Mouse (Mus musculus) midbrain, postnatal 0 days (tissue): Measurements from ENCODE around the gene Pth1r. TPM values are rescaled to one million over a fixed set of nuclear protein-coding genes. Genes with fewer than 3 reads are reported as not detected.

Experiments
- ATAC-seq: fragments of 200-750 bp; cut with Nextera tagmentation; 2 replicates; pipeline ENCODE4 v1.8.0; 2017; ENCODE audit warnings: moderate number of reproducible peaks, mild to moderate bottlenecking, moderate TSS enrichment, moderate library complexity; ENCODE audit not compliant: low FRiP score
- DNase-seq: peaks from one replicate; pipeline ENCODE4 v3.0.0-alpha.2; 2015; ENCODE audit warnings: low spot score
- H3K27ac ChIP-seq: fragments of 300-500 bp; sonication (generic); 2 replicates; pipeline ENCODE4 v1.5.1; 2014; ENCODE audit warnings: low read depth, mild to moderate bottlenecking, low read length, mixed read lengths
- H3K27me3 ChIP-seq: fragments of 300-500 bp; sonication (generic); 2 replicates; pipeline ENCODE4 v1.6.1; 2014; ENCODE audit warnings: low read length, control low read depth, mixed read lengths; ENCODE audit not compliant: insufficient read depth
- H3K36me3 ChIP-seq: fragments of 300-500 bp; sonication (generic); 2 replicates; pipeline ENCODE4 v1.6.1; 2014; ENCODE audit warnings: low read length, control low read depth, mixed read lengths; ENCODE audit not compliant: insufficient read depth
- H3K4me1 ChIP-seq: fragments of 300-500 bp; sonication (generic); 2 replicates; pipeline ENCODE4 v1.6.1; 2014; ENCODE audit warnings: mild to moderate bottlenecking, control low read depth, antibody characterized with exemption, low read length, mixed read lengths; ENCODE audit not compliant: insufficient read depth
- H3K4me2 ChIP-seq: fragments of 300-500 bp; sonication (generic); 2 replicates; pipeline ENCODE4 v1.6.1; 2014; ENCODE audit warnings: low read depth, mild to moderate bottlenecking, low read length, mixed read lengths; ENCODE audit not compliant: poor library complexity, severe bottlenecking
- H3K4me3 ChIP-seq: fragments of 300-500 bp; sonication (generic); 2 replicates; pipeline ENCODE4 v1.5.1; 2014; ENCODE audit warnings: low read depth, mild to moderate bottlenecking, low read length, moderate library complexity
- H3K9ac ChIP-seq: fragments of 300-500 bp; sonication (generic); replicated peaks from 2 replicates; pipeline ENCODE4 v1.6.1; 2014; ENCODE audit warnings: mild to moderate bottlenecking, low read length, moderate library complexity, mixed read lengths; ENCODE audit not compliant: poor library complexity, severe bottlenecking
- H3K9me3 ChIP-seq: fragments of 300-500 bp; sonication (generic); 2 replicates; pipeline ENCODE4 v1.6.1; 2016; ENCODE audit warnings: low read length, control low read depth
- CTCF ChIP-seq: IDR thresholded peaks from 2 replicates; pipeline ENCODE4 v1.5.1; 2016; ENCODE audit warnings: antibody characterized with exemption, mild to moderate bottlenecking
- WGBS: fragments of 180-500 bp; shearing (Covaris S2); extraction: QIAGEN DNeasy Blood & Tissue Kit; methylation state at CpG from one replicate; pipeline ENCODE4 v1.1.7; 2014; 5-methylcytosine and 5-hydroxymethylcytosine counted together
- polyA plus RNA-seq: library from polyadenylated mRNA; unstranded; fragments of >200 nt; fragmentation: Nextera tagmentation; extraction: Ambion mirVana; gene quantifications from 2 replicates; pipeline ENCODE4 v1.2.1, GENCODE M21; 2015
- total RNA-seq: library from RNA; depleted of rRNA; stranded (reverse); fragments of >200 nt; gene quantifications from 2 replicates; pipeline ENCODE4 v1.2.3, GENCODE M21; 2014; rRNA removed

The Pth1r gene
- total and polyA plus RNA-seq, 2 experiments from 2014 or later, result 8.3 to 20.8 TPM

- no peak overlapping the region for H3K27ac ChIP-seq
- no peaks in the 10 kb centered on the region for H3K27me3 ChIP-seq
- no peak for ATAC-seq
- TF ChIP-seq CTCF, result no peak
- H3K9me3 ChIP-seq, result no peaks in the 10 kb centered on the region
- no peak overlapping the region for H3K4me3 ChIP-seq
- H3K36me3 ChIP-seq, result no peaks in the 10 kb centered on the region
- no peak overlapping the region for H3K9ac ChIP-seq
- H3K4me1 ChIP-seq, result peaks cover 9% of the 10 kb centered on the region; the same call in 1 of the 2 replicates
- no peak for DNase-seq
- H3K4me2 ChIP-seq, result no peak overlapping the region
- WGBS, result 70% methylated on average over 5 of the region's 5 CpGs
These were observed 68.1 kb downstream of the Pth1r start for GRCm38 (mm10) chr9:110678886-110679285.

- no peaks in the 10 kb centered on the region for H3K4me1 ChIP-seq
- no peak overlapping the region for H3K4me3 ChIP-seq
- DNase-seq (no peak), ATAC-seq (no peak)
- H3K9ac ChIP-seq, result no peak overlapping the region
- H3K36me3 ChIP-seq, result no peaks in the 10 kb centered on the region
- H3K27me3 ChIP-seq, result no peaks in the 10 kb centered on the region
- no peak overlapping the region for H3K4me2 ChIP-seq
- TF ChIP-seq CTCF, result no peak
- H3K27ac ChIP-seq, result no peak overlapping the region
- 92% methylated on average over 8 of the region's 8 CpGs for WGBS
- H3K9me3 ChIP-seq, result no peaks in the 10 kb centered on the region
These were observed 70.4 kb downstream of the Pth1r start for GRCm38 (mm10) chr9:110676492-110676911.

GRCm38 (mm10) chr9:110673107-110673752, 73.7 kb downstream of the Pth1r start:
- WGBS, result 58% methylated on average over 10 of the region's 10 CpGs
- no peak overlapping the region for H3K4me3 ChIP-seq
- ATAC-seq, result peak; percentile 27; the same call in 1 of the 2 replicates

GRCm38 (mm10) chr9:110672462-110673106, 74.4 kb downstream of the Pth1r start:
- WGBS, result 54% methylated on average over 7 of the region's 7 CpGs
- peak; percentile 34; the same call in 1 of the 2 replicates for ATAC-seq

More at GRCm38 (mm10) chr9:110673107-110673752, 73.7 kb downstream of the Pth1r start:
- no peaks in the 10 kb centered on the region for H3K9me3 ChIP-seq
- no peaks in the 10 kb centered on the region for H3K27me3 ChIP-seq
- no peaks in the 10 kb centered on the region for H3K36me3 ChIP-seq
- DNase-seq, result peak; percentile 34
- TF ChIP-seq CTCF, result no peak
- no peak overlapping the region for H3K4me2 ChIP-seq
- H3K27ac ChIP-seq, result no peak overlapping the region
- no peak overlapping the region for H3K9ac ChIP-seq
- no peaks in the 10 kb centered on the region for H3K4me1 ChIP-seq

More at GRCm38 (mm10) chr9:110672462-110673106, 74.4 kb downstream of the Pth1r start:
- TF ChIP-seq CTCF, result peak; percentile 66
- Histone ChIP-seq H3K9ac (no peak overlapping the region), H3K4me1 (no peaks in the 10 kb centered on the region), H3K9me3 (no peaks in the 10 kb centered on the region), H3K27ac (no peak overlapping the region), H3K4me2 (no peak overlapping the region), H3K27me3 (no peaks in the 10 kb centered on the region), H3K36me3 (no peaks in the 10 kb centered on the region), H3K4me3 (no peak overlapping the region)
- DNase-seq, result peak; percentile 17

Other genes with a start within 250 kb of the Pth1r start
- gene Setd2, start 214.5 kb downstream of the Pth1r start, total RNA-seq, result 69.3 and 77.3 TPM in 2 replicates
- gene Setd2, start 214.5 kb downstream of the Pth1r start, polyA plus RNA-seq, result 22.0 and 24.9 TPM in 2 replicates
- 20.9 and 23.2 TPM in 2 replicates for gene Nradd, start 122.7 kb downstream of the Pth1r start, total RNA-seq
- 17.4 and 20.6 TPM in 2 replicates for gene Nradd, start 122.7 kb downstream of the Pth1r start, polyA plus RNA-seq
- 9.3 and 11.5 TPM in 2 replicates for gene Nbeal2, start 93.0 kb downstream of the Pth1r start, total RNA-seq
- 3.9 and 4.0 TPM in 2 replicates for gene Nbeal2, start 93.0 kb downstream of the Pth1r start, polyA plus RNA-seq
- gene Ccdc12, start 90.6 kb downstream of the Pth1r start, total RNA-seq, result 25.0 and 51.6 TPM in 2 replicates
- gene Ccdc12, start 90.6 kb downstream of the Pth1r start, polyA plus RNA-seq, result 102 and 106 TPM in 2 replicates
- gene Myl3, start 5.3 kb downstream of the Pth1r start, total RNA-seq, result 0.66 TPM in 1 of 2 replicates, not detected in the other
- 0.29 TPM in 1 of 2 replicates, not detected in the other for gene Myl3, start 5.3 kb downstream of the Pth1r start, polyA plus RNA-seq
- not detected in 2 replicates for gene Prss42, start 51.0 kb upstream of the Pth1r start, total RNA-seq
- gene Prss42, start 51.0 kb upstream of the Pth1r start, polyA plus RNA-seq, result not detected in 2 replicates
- gene Prss44, start 66.8 kb upstream of the Pth1r start, total RNA-seq, result not detected in 2 replicates
- not detected in 2 replicates for gene Prss44, start 66.8 kb upstream of the Pth1r start, polyA plus RNA-seq
- not detected in 2 replicates for gene Prss43, start 79.5 kb upstream of the Pth1r start, total RNA-seq
- gene Prss43, start 79.5 kb upstream of the Pth1r start, polyA plus RNA-seq, result 0.11 and 0.31 TPM in 2 replicates
- gene Prss45, start 87.4 kb upstream of the Pth1r start, total RNA-seq, result 1.2 TPM in 1 of 2 replicates, not detected in the other
- gene Prss45, start 87.4 kb upstream of the Pth1r start, polyA plus RNA-seq, result 0.46 and 0.54 TPM in 2 replicates
- gene Prss46, start 97.4 kb upstream of the Pth1r start, total RNA-seq, result not detected in 2 replicates
- gene Prss46, start 97.4 kb upstream of the Pth1r start, polyA plus RNA-seq, result 0.12 TPM in 1 of 2 replicates, not detected in the other
- gene Prss50, start 110.8 kb upstream of the Pth1r start, total RNA-seq, result 0.57 and 1.0 TPM in 2 replicates
- 1.3 and 1.5 TPM in 2 replicates for gene Prss50, start 110.8 kb upstream of the Pth1r start, polyA plus RNA-seq
- 5.8 and 9.0 TPM in 2 replicates for gene Als2cl, start 132.7 kb upstream of the Pth1r start, total RNA-seq
- 1.2 and 1.6 TPM in 2 replicates for gene Als2cl, start 132.7 kb upstream of the Pth1r start, polyA plus RNA-seq
- 3.7 and 7.6 TPM in 2 replicates for gene Tmie, start 133.0 kb upstream of the Pth1r start, total RNA-seq
- gene Tmie, start 133.0 kb upstream of the Pth1r start, polyA plus RNA-seq, result 6.6 and 7.6 TPM in 2 replicates
- gene Fam240a, start 169.7 kb upstream of the Pth1r start, total RNA-seq, result not detected in 2 replicates
- gene Fam240a, start 169.7 kb upstream of the Pth1r start, polyA plus RNA-seq, result not detected in 2 replicates
- not detected in 2 replicates for gene Tdgf1, start 199.0 kb upstream of the Pth1r start, total RNA-seq
- gene Tdgf1, start 199.0 kb upstream of the Pth1r start, polyA plus RNA-seq, result not detected in 2 replicates
- gene Lrrc2, start 204.4 kb upstream of the Pth1r start, total RNA-seq, result 0.28 and 0.93 TPM in 2 replicates
- 1.1 TPM in 2 replicates for gene Lrrc2, start 204.4 kb upstream of the Pth1r start, polyA plus RNA-seq
- not detected in 2 replicates for gene Rtp3, start 243.4 kb upstream of the Pth1r start, total RNA-seq
- gene Rtp3, start 243.4 kb upstream of the Pth1r start, polyA plus RNA-seq, result 0.06 TPM in 1 of 2 replicates, not detected in the other